Mouse (Mus musculus) liver, postnatal 0 days (tissue): ENCODE measurements around the gene Mrps26.

Experiments
- CTCF ChIP-seq: sonication (generic); IDR thresholded peaks from 2 replicates; pipeline ENCODE4 v1.5.1; 2016; ENCODE audit warnings: antibody characterized with exemption, low read depth
- EP300 ChIP-seq: IDR thresholded peaks from 2 replicates; pipeline ENCODE4 v1.6.1; 2016; ENCODE audit warnings: antibody characterized with exemption, low read depth, mild to moderate bottlenecking

GRCm38 (mm10) chr2:130528457-130528856 is 35.1 kb upstream of the Mrps26 start:
- no peak for TF ChIP-seq EP300
- TF ChIP-seq CTCF = no peak
